In the genomic region with DNA sequence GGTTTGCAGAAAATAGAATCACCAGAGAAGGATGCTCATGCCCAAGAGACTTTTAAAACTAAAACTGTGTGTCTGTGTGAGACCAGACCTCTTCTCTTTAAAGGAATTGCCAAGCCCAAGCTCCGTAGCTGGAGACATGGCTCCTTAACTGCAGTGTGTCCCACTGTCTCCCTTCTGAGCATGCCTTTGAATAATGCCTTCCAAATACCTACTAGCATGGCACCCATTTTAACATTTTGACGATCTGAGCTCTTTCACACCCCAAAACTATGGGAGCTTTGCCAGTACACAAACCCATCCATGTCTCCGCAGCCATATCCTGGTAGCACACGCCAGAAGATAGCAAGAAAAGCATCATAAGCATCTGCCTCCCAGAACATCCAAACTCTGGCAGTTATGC, we compare ENCODE assay signal across 20 mouse cellular contexts.
DNase-seq lines count a peak whose midpoint lies in the region; ATAC-seq and TF ChIP-seq lines count a peak whose summit lies in the region.
"Had no signal": no experiment of that assay in that cellular context is flagged by ENCODE, and none has a peak within 500 bp of the region (broad histone marks: within the 10 kb centered on the region; RNA-seq: fewer than 3 reads in every experiment).

No protein-coding gene starts in this region.

- no peak overlapping the region for H3K9ac ChIP-seq in forebrain, embryonic 16.5 days (replicated peaks; ENCODE audit: low read depth, low read length)
- H3K9ac ChIP-seq in forebrain, embryonic 11.5 days (ENCODE audit: low read length), result no peak overlapping the region
- H3K9ac ChIP-seq in midbrain, embryonic 11.5 days (ENCODE audit: low read length), result no peak overlapping the region
- H3K9ac ChIP-seq in midbrain, embryonic 14.5 days (replicated peaks; ENCODE audit: low read length), result no peak overlapping the region
- H3K9ac ChIP-seq: embryonic facial prominence, embryonic 12.5 days; heart, embryonic 13.5 days; hindbrain, embryonic 12.5 days had no signal

- H3K36me3 ChIP-seq in forebrain, embryonic 16.5 days (ENCODE audit: control insufficient read depth, insufficient read depth), result no peaks in the 10 kb centered on the region
- no peaks in the 10 kb centered on the region for H3K36me3 ChIP-seq in forebrain, embryonic 11.5 days (ENCODE audit: control insufficient read depth, insufficient read depth, low read length)
- no peaks in the 10 kb centered on the region for H3K36me3 ChIP-seq in midbrain, embryonic 11.5 days (ENCODE audit: control insufficient read depth, insufficient read depth, low read length)
- H3K36me3 ChIP-seq in midbrain, embryonic 14.5 days (ENCODE audit: control insufficient read depth, insufficient read depth, low read length), result no peaks in the 10 kb centered on the region
- H3K36me3 ChIP-seq: embryonic facial prominence, embryonic 12.5 days; heart, embryonic 13.5 days; hindbrain, embryonic 12.5 days had no signal

- no peak for DNase-seq in forebrain, embryonic 11.5 days (ENCODE audit: low spot score)
- DNase-seq in gastrocnemius, adult 2 months, result no peak
- no peak for DNase-seq in gastrocnemius, adult 8-10 months (ENCODE audit: low spot score in 2 of 2)
- peak; percentile 26 for DNase-seq in midbrain, embryonic 11.5 days (ENCODE audit: low spot score, missing footprints)
- no peak for DNase-seq in midbrain, embryonic 14.5 days
- peak; percentile 34 for DNase-seq in brain, embryonic 18.5 days (ENCODE audit: low read depth, low spot score)
- DNase-seq: adrenal gland, postnatal 10 days; cerebellum, adult 2 months; cerebellum, postnatal 14 days; embryo, embryonic 11 days; gastrocnemius, postnatal 25 days; heart, postnatal 36 days had no signal

- no peak for TF ChIP-seq CTCF in gastrocnemius, adult 2 months (IDR thresholded peaks at IDR 0.05)

- no peaks in the 10 kb centered on the region for H3K27me3 ChIP-seq in forebrain, embryonic 16.5 days (replicated peaks; ENCODE audit: control insufficient read depth, insufficient read depth, low read length)
- no peaks in the 10 kb centered on the region for H3K27me3 ChIP-seq in forebrain, embryonic 11.5 days (ENCODE audit: control insufficient read depth, insufficient read depth, low read length)
- no peaks in the 10 kb centered on the region for H3K27me3 ChIP-seq in midbrain, embryonic 11.5 days (ENCODE audit: control insufficient read depth, insufficient read depth, low read length)
- H3K27me3 ChIP-seq in midbrain, embryonic 14.5 days (ENCODE audit: control insufficient read depth, insufficient read depth, low read length), result no peaks in the 10 kb centered on the region
- H3K27me3 ChIP-seq: embryonic facial prominence, embryonic 12.5 days; heart, embryonic 13.5 days; hindbrain, embryonic 12.5 days had no signal

- H3K27ac ChIP-seq in forebrain, embryonic 16.5 days (ENCODE audit: low read length), result no peak overlapping the region
- no peak overlapping the region for H3K27ac ChIP-seq in forebrain, embryonic 11.5 days (ENCODE audit: low read depth, low read length)
- H3K27ac ChIP-seq in gastrocnemius, adult 2 months, result peak overlapping the region; percentile 46
- H3K27ac ChIP-seq in midbrain, embryonic 11.5 days (ENCODE audit: low read depth, low read length), result no peak overlapping the region
- H3K27ac ChIP-seq in midbrain, embryonic 14.5 days (replicated peaks; ENCODE audit: low read depth, low read length), result no peak overlapping the region
- H3K27ac ChIP-seq: embryonic facial prominence, embryonic 12.5 days; heart, embryonic 13.5 days; hindbrain, embryonic 12.5 days had no signal

- peak; percentile 40; the same call in 1 of the 2 replicates for ATAC-seq in forebrain, embryonic 16.5 days
- no peak for ATAC-seq in forebrain, embryonic 11.5 days (replicated peaks; ENCODE audit: low FRiP score)
- no peak for ATAC-seq in midbrain, embryonic 11.5 days (ENCODE audit: low FRiP score)
- ATAC-seq in midbrain, embryonic 14.5 days (ENCODE audit: low FRiP score, low TSS enrichment), result no peak
- ATAC-seq: forebrain, embryonic 14.5 days; hindbrain, embryonic 16.5 days; inflammation-experienced regulatory T-cells, adult 6 months; intestine, postnatal 0 days had no signal

- no peak overlapping the region for H3K4me3 ChIP-seq in forebrain, embryonic 16.5 days (replicated peaks; ENCODE audit: low read length)
- H3K4me3 ChIP-seq in forebrain, embryonic 11.5 days (ENCODE audit: low read depth, low read length), result no peak overlapping the region
- no peak overlapping the region for H3K4me3 ChIP-seq in gastrocnemius, adult 2 months
- H3K4me3 ChIP-seq in midbrain, embryonic 11.5 days (ENCODE audit: low read depth, low read length), result no peak overlapping the region
- H3K4me3 ChIP-seq in midbrain, embryonic 14.5 days (replicated peaks; ENCODE audit: low read depth, low read length), result no peak overlapping the region
- H3K4me3 ChIP-seq: embryonic facial prominence, embryonic 12.5 days; heart, embryonic 13.5 days; hindbrain, embryonic 12.5 days had no signal

- intact Hi-C loops in gastrocnemius, adult 2 months (cut with DNase I), result no loop called here

- 89% methylated on average over 4 of the region's 4 CpGs for WGBS in forebrain, embryonic 16.5 days
- WGBS in forebrain, embryonic 11.5 days, result 93% methylated on average over 4 of the region's 4 CpGs
- 93% methylated on average over 4 of the region's 4 CpGs for WGBS in midbrain, embryonic 11.5 days
- 88% methylated on average over 4 of the region's 4 CpGs for WGBS in midbrain, embryonic 14.5 days

- no peak overlapping the region for H3K4me2 ChIP-seq in forebrain, embryonic 16.5 days (ENCODE audit: low read length)
- no peak overlapping the region for H3K4me2 ChIP-seq in forebrain, embryonic 11.5 days (ENCODE audit: low read depth, low read length, severe bottlenecking)
- no peak overlapping the region for H3K4me2 ChIP-seq in midbrain, embryonic 11.5 days
- H3K4me2 ChIP-seq in midbrain, embryonic 14.5 days (ENCODE audit: low read length), result no peak overlapping the region
- H3K4me2 ChIP-seq: embryonic facial prominence, embryonic 12.5 days; heart, embryonic 13.5 days; hindbrain, embryonic 12.5 days had no signal

- H3K4me1 ChIP-seq in forebrain, embryonic 16.5 days (replicated peaks; ENCODE audit: control insufficient read depth, insufficient read depth, low read length), result no peaks in the 10 kb centered on the region
- no peaks in the 10 kb centered on the region for H3K4me1 ChIP-seq in forebrain, embryonic 11.5 days (replicated peaks; ENCODE audit: control insufficient read depth, insufficient read depth, low read length)
- no peaks in the 10 kb centered on the region for H3K4me1 ChIP-seq in midbrain, embryonic 11.5 days (ENCODE audit: control insufficient read depth, insufficient read depth, low read length)
- no peaks in the 10 kb centered on the region for H3K4me1 ChIP-seq in midbrain, embryonic 14.5 days (ENCODE audit: control insufficient read depth, insufficient read depth, low read length)
- H3K4me1 ChIP-seq: heart, embryonic 13.5 days; hindbrain, embryonic 12.5 days had no signal

- H3K9me3 ChIP-seq in forebrain, embryonic 16.5 days (ENCODE audit: control insufficient read depth, low read length), result no peaks in the 10 kb centered on the region
- H3K9me3 ChIP-seq in forebrain, embryonic 11.5 days (ENCODE audit: control insufficient read depth, low read length), result no peaks in the 10 kb centered on the region
- H3K9me3 ChIP-seq in midbrain, embryonic 11.5 days (ENCODE audit: control insufficient read depth, low read length), result no peaks in the 10 kb centered on the region
- H3K9me3 ChIP-seq in midbrain, embryonic 14.5 days (ENCODE audit: control insufficient read depth, low read length), result no peaks in the 10 kb centered on the region
- H3K9me3 ChIP-seq: embryonic facial prominence, embryonic 12.5 days; heart, embryonic 13.5 days; hindbrain, embryonic 12.5 days had no signal

Comparison
In these comparisons a context has a peak if more than half of its experiments do, and no peak if none do; other contexts are left out.
1. DNase-seq: peak in midbrain, embryonic 11.5 days (single experiment) and brain, embryonic 18.5 days (single experiment); none in forebrain, embryonic 11.5 days (single experiment), gastrocnemius, adult 2 months (single experiment), gastrocnemius, adult 8-10 months (0 of 2) and midbrain, embryonic 14.5 days (single experiment).